Mouse (Mus musculus) thymus, adult 2 months (tissue): Measurements from ENCODE around the gene Mical2.

Experiments
- CTCF ChIP-seq: fragments of 200-500 bp; IDR thresholded peaks from 2 replicates; pipeline ENCODE4 v1.5.1; 2012; ENCODE audit warnings: mild to moderate bottlenecking, control low read depth, low read length, moderate library complexity, borderline replicate concordance; ENCODE audit not compliant: control insufficient read depth, poor library complexity, insufficient read depth; ENCODE audit errors: extremely low read depth
- POLR2A ChIP-seq: fragments of 200-500 bp; IDR thresholded peaks from 2 replicates; pipeline ENCODE4 v1.6.1; 2012; ENCODE audit warnings: mild to moderate bottlenecking, low read length, control low read depth, moderate library complexity; ENCODE audit not compliant: control insufficient read depth, poor library complexity, insufficient read depth; ENCODE audit errors: extremely low read depth

- TF ChIP-seq CTCF (no peak), POLR2A (no peak)
These were observed 150.2 kb downstream of the Mical2 start for GRCm38 (mm10) chr7:112375900-112376299.
